ENCODE assay signal across 8 mouse cellular contexts in the genomic region with DNA sequence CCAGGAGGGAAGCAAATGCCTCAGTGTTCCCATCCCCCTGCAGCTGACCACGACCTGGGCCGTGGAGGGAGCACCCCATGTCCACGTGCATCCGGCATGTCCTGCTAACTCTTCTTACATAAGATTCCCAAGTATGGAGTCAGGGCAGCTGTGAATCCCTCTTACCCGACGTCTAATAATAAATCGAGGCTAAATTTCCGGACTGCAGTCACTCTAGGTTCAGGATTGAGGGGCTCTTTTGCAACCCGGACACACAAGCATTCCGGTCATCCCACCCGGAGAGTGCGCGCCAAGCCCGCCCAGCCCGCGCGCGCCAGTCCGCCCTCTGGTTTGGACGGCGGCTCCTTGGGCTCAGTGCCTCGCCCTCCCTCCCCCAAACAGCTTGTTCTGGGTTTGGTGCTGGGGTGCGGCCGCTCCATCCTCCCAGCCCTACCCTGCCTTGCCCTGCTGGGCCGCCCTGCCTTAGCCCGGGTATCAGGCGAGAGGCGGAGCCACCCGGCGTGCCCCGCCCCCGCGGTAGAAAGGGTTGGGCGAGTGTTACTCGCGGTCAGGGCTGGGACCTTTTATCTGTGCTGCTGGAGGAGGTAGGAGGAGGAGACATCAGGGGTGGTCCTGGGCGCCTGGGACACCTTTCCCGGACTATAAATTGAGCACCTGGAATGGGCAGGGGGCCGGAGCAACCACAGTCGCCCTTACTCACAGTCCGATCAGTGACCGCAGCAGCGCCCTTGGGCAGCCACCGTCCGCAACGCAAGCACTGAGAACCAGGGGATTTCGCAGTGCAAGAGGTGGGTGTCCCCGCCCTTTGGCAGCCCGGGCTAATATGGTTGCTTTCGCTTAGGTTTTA. TPM values are rescaled to one million over a fixed set of nuclear protein-coding genes. Genes with fewer than 3 reads are reported as not detected.
A peak's percentile ranks its signal among the peaks of the same experiment; 100 is the strongest.
DNase-seq lines count a peak whose midpoint lies in the region; ATAC-seq and TF ChIP-seq lines count a peak whose summit lies in the region.

No protein-coding gene starts in this region.

- H3K4me2 ChIP-seq in forebrain, embryonic 11.5 days (ENCODE audit: low read depth, low read length, severe bottlenecking) = peak overlapping the region; percentile 58
- H3K4me2 ChIP-seq in heart, embryonic 16.5 days (ENCODE audit: low read depth, low read length) = peak overlapping the region; percentile 74
- peak overlapping the region; percentile 75 for H3K4me2 ChIP-seq in liver, embryonic 15.5 days
- H3K4me2 ChIP-seq in neural tube, embryonic 11.5 days (ENCODE audit: low read depth) = peak overlapping the region; percentile 58
- H3K4me2 ChIP-seq in stomach, postnatal 0 days (replicated peaks; ENCODE audit: low read depth) = peak overlapping the region; percentile 58

- peak; percentile 92 for ATAC-seq in forebrain, embryonic 11.5 days (replicated peaks; ENCODE audit: low FRiP score)
- ATAC-seq in heart, embryonic 16.5 days (replicated peaks; ENCODE audit: extremely low read depth, insufficient read depth, low FRiP score) = peak; percentile 86
- peak; percentile 90 for ATAC-seq in liver, embryonic 15.5 days (ENCODE audit: insufficient read depth)
- peak; percentile 90 for ATAC-seq in neural tube, embryonic 11.5 days (ENCODE audit: insufficient read depth, low FRiP score, low TSS enrichment)
- peak; percentile 95 for ATAC-seq in stomach, postnatal 0 days (ENCODE audit: low FRiP score, low TSS enrichment)

- TF ChIP-seq CTCF in stomach, postnatal 0 days (IDR thresholded peaks at IDR 0.05; ENCODE audit: low read depth) = no peak

- TF ChIP-seq EP300 in stomach, postnatal 0 days (optimal IDR thresholded peaks at IDR 0.05) = no peak

- WGBS in forebrain, embryonic 11.5 days = 21% methylated on average over 50 of the region's 50 CpGs
- WGBS in heart, embryonic 16.5 days = 14% methylated on average over 48 of the region's 50 CpGs
- WGBS in liver, embryonic 15.5 days (ENCODE audit: insufficient replicate concordance) = 14% methylated on average over 50 of the region's 50 CpGs
- 19% methylated on average over 46 of the region's 50 CpGs for WGBS in neural tube, embryonic 11.5 days
- 9% methylated on average over 50 of the region's 50 CpGs for WGBS in stomach, postnatal 0 days

- DNase-seq in CD4-positive, CD25-positive, alpha-beta regulatory T cell, adult 2 months (ENCODE audit: low read depth, low spot score) = peak; percentile 86
- peak; percentile 78 for DNase-seq in c-Kit-negative CD71-positive TER-119-positive erythroid progenitor cells, embryonic 14.5 days (ENCODE audit: low read depth, low spot score)
- peak; percentile 89 for DNase-seq in forebrain, embryonic 11.5 days (ENCODE audit: low spot score)
- DNase-seq in kidney, postnatal 36 days = peak; percentile 90 to 93
- peak; percentile 78 for DNase-seq in neural tube, embryonic 11.5 days (ENCODE audit: low spot score)
- peak; percentile 92 for DNase-seq in stomach, postnatal 0 days (ENCODE audit: low spot score)

- peak overlapping the region; percentile 51 for H3K4me3 ChIP-seq in forebrain, embryonic 11.5 days (ENCODE audit: low read depth, low read length)
- peak overlapping the region; percentile 67 for H3K4me3 ChIP-seq in heart, embryonic 16.5 days (ENCODE audit: low read length)
- H3K4me3 ChIP-seq in liver, embryonic 15.5 days (replicated peaks) = peak overlapping the region; percentile 72
- H3K4me3 ChIP-seq in neural tube, embryonic 11.5 days (ENCODE audit: low read depth, low read length) = peak overlapping the region; percentile 56
- peak overlapping the region; percentile 59 for H3K4me3 ChIP-seq in stomach, postnatal 0 days (ENCODE audit: low read depth, low read length)

- peak overlapping the region; percentile 60 for H3K27ac ChIP-seq in forebrain, embryonic 11.5 days (ENCODE audit: low read depth, low read length)
- peak overlapping the region; percentile 90 for H3K27ac ChIP-seq in heart, embryonic 16.5 days (ENCODE audit: low read length)
- H3K27ac ChIP-seq in liver, embryonic 15.5 days (replicated peaks) = peak overlapping the region; percentile 91
- peak overlapping the region; percentile 65; the same call in 1 of the 2 replicates for H3K27ac ChIP-seq in neural tube, embryonic 11.5 days (ENCODE audit: low read depth, low read length)
- H3K27ac ChIP-seq in stomach, postnatal 0 days (replicated peaks) = peak overlapping the region; percentile 92

- H3K27me3 ChIP-seq in forebrain, embryonic 11.5 days (ENCODE audit: control insufficient read depth, insufficient read depth, low read length) = no peaks in the 10 kb centered on the region
- H3K27me3 ChIP-seq in heart, embryonic 16.5 days (ENCODE audit: control insufficient read depth, insufficient read depth, low read length) = no peaks in the 10 kb centered on the region
- H3K27me3 ChIP-seq in liver, embryonic 15.5 days = no peaks in the 10 kb centered on the region
- H3K27me3 ChIP-seq in neural tube, embryonic 11.5 days (ENCODE audit: control insufficient read depth, insufficient read depth, low read length) = no peaks in the 10 kb centered on the region
- H3K27me3 ChIP-seq in stomach, postnatal 0 days (ENCODE audit: control insufficient read depth, insufficient read depth, low read length) = no peaks in the 10 kb centered on the region

- H3K4me1 ChIP-seq in forebrain, embryonic 11.5 days (replicated peaks; ENCODE audit: control insufficient read depth, insufficient read depth, low read length) = no peaks in the 10 kb centered on the region
- H3K4me1 ChIP-seq in heart, embryonic 16.5 days (ENCODE audit: control insufficient read depth, insufficient read depth, low read length) = peaks cover 13% of the 10 kb centered on the region; the same call in 1 of the 2 replicates
- H3K4me1 ChIP-seq in liver, embryonic 15.5 days (replicated peaks) = peaks cover 38% of the 10 kb centered on the region
- H3K4me1 ChIP-seq in neural tube, embryonic 11.5 days (ENCODE audit: control insufficient read depth, insufficient read depth, low read length) = no peaks in the 10 kb centered on the region
- no peaks in the 10 kb centered on the region for H3K4me1 ChIP-seq in stomach, postnatal 0 days (replicated peaks; ENCODE audit: control insufficient read depth, insufficient read depth)

- no peaks in the 10 kb centered on the region for H3K36me3 ChIP-seq in forebrain, embryonic 11.5 days (ENCODE audit: control insufficient read depth, insufficient read depth, low read length)
- H3K36me3 ChIP-seq in heart, embryonic 16.5 days (ENCODE audit: control insufficient read depth, insufficient read depth) = no peaks in the 10 kb centered on the region
- H3K36me3 ChIP-seq in liver, embryonic 15.5 days (replicated peaks) = no peaks in the 10 kb centered on the region
- no peaks in the 10 kb centered on the region for H3K36me3 ChIP-seq in neural tube, embryonic 11.5 days (ENCODE audit: control insufficient read depth, insufficient read depth, low read length)
- H3K36me3 ChIP-seq in stomach, postnatal 0 days (ENCODE audit: control insufficient read depth, insufficient read depth, low read length) = no peaks in the 10 kb centered on the region

- H3K9me3 ChIP-seq in forebrain, embryonic 11.5 days (ENCODE audit: control insufficient read depth, low read length) = no peaks in the 10 kb centered on the region
- no peaks in the 10 kb centered on the region for H3K9me3 ChIP-seq in heart, embryonic 16.5 days (replicated peaks; ENCODE audit: control insufficient read depth, low read length)
- no peaks in the 10 kb centered on the region for H3K9me3 ChIP-seq in liver, embryonic 15.5 days (replicated peaks)
- H3K9me3 ChIP-seq in neural tube, embryonic 11.5 days (ENCODE audit: control insufficient read depth, low read length) = no peaks in the 10 kb centered on the region
- H3K9me3 ChIP-seq in stomach, postnatal 0 days (ENCODE audit: control insufficient read depth, low read length) = no peaks in the 10 kb centered on the region

- peak overlapping the region; percentile 71 for H3K9ac ChIP-seq in forebrain, embryonic 11.5 days (ENCODE audit: low read length)
- H3K9ac ChIP-seq in heart, embryonic 16.5 days (ENCODE audit: low read length) = peak overlapping the region; percentile 79
- H3K9ac ChIP-seq in liver, embryonic 15.5 days = peak overlapping the region; percentile 76
- H3K9ac ChIP-seq in neural tube, embryonic 11.5 days (ENCODE audit: low read length) = peak overlapping the region; percentile 65
- peak overlapping the region; percentile 73 for H3K9ac ChIP-seq in stomach, postnatal 0 days (ENCODE audit: low read length)

RNA-seq across cellular contexts. Expression of a gene that starts 2.3 kb away (rescaled TPM):
- 50.2 and 56.1 TPM in 2 replicates for polyA plus RNA-seq in forebrain, embryonic 11.5 days (2014; fragmentation: Nextera tagmentation; extraction: Ambion mirVana)
- polyA plus RNA-seq in heart, embryonic 16.5 days (2015; fragmentation: Nextera tagmentation; extraction: Ambion mirVana) = 30.3 and 34.8 TPM in 2 replicates
- 41.0 and 41.4 TPM in 2 replicates for polyA plus RNA-seq in liver, embryonic 15.5 days (2015; fragmentation: Nextera tagmentation; extraction: Ambion mirVana)
- 38.2 and 42.6 TPM in 2 replicates for polyA plus RNA-seq in neural tube, embryonic 11.5 days (2014; fragmentation: Nextera tagmentation; extraction: Ambion mirVana)
- 118 and 126 TPM in 2 replicates for polyA plus RNA-seq in stomach, postnatal 0 days (2015; fragmentation: Nextera tagmentation; extraction: Ambion mirVana)

Comparison
In these comparisons a context has a peak if more than half of its experiments do, and no peak if none do; other contexts are left out.
1. Peak in every context shown above with its lines: DNase-seq, ATAC-seq, H3K4me3 ChIP-seq and H3K27ac ChIP-seq.